Mouse (Mus musculus) erythroblast, embryonic 14.5 days (primary cell): ENCODE measurements around the gene Ppm1a.

ENCODE experiments used
- GATA1 ChIP-seq: IDR thresholded peaks from 2 replicates; pipeline ENCODE4 v1.6.1; 2012; ENCODE audit warnings: low read length, inconsistent platforms, mixed read lengths
- TAL1 ChIP-seq: IDR thresholded peaks from 3 replicates; pipeline ENCODE4 v1.6.1; 2012; ENCODE audit warnings: low read length, inconsistent platforms, mixed read lengths

- TF ChIP-seq TAL1 (no peak), GATA1 (no peak)
Observed at GRCm38 (mm10) chr12:72762502-72762901, 5.2 kb downstream of the Ppm1a start.
